Mouse (Mus musculus): ENCODE results near the gene Sh3bp5l. TPM values are rescaled to one million over a fixed set of nuclear protein-coding genes. Genes with fewer than 3 reads are reported as not detected.

Sh3bp5l gene
- polyA plus RNA-seq (2015; fragmentation: Nextera tagmentation; extraction: Ambion mirVana): 53.4 and 55.8 TPM in 2 replicates

- H3K4me2 ChIP-seq: peak within 1 kb of the TSS; percentile 93
- H3K4me3 ChIP-seq: peak within 1 kb of the TSS; percentile 66
These were observed at the start of gene Sh3bp5l, which contains the start of gene Zfp672 for GRCm38 (mm10) chr11:58330276-58331148. Gene Sh3bp5l, plus strand, starts transcription at chr11:58330724. Gene Zfp672, minus strand, starts transcription at chr11:58330339.

GRCm38 (mm10) chr11:58281970-58282496 is 48.5 kb upstream of the Sh3bp5l start:
- WGBS: 85% methylated on average over 13 of the region's 13 CpGs
- H3K27ac ChIP-seq: no peak overlapping the region
- H3K4me2 ChIP-seq: no peak overlapping the region
- H3K36me3 ChIP-seq (replicated peaks): no peaks in the 10 kb centered on the region
- H3K9ac ChIP-seq: no peak overlapping the region
- no peaks in the 10 kb centered on the region for H3K4me1 ChIP-seq
- H3K9me3 ChIP-seq: no peaks in the 10 kb centered on the region
- ATAC-seq (replicated peaks): no peak
- no peak overlapping the region for H3K4me3 ChIP-seq
- H3K27me3 ChIP-seq (replicated peaks): no peaks in the 10 kb centered on the region

More at GRCm38 (mm10) chr11:58330276-58331148, at the start of gene Sh3bp5l, which contains the start of gene Zfp672:
- ATAC-seq (replicated peaks): peak; percentile 96
- Histone ChIP-seq H3K9me3 (no peaks in the 10 kb centered on the region), H3K36me3 (replicated peaks) (peaks cover 4% of the 10 kb centered on the region; the same call in 1 of the 2 replicates), H3K4me1 (peaks cover 42% of the 10 kb centered on the region), H3K9ac (peak within 1 kb of the TSS; percentile 88), H3K27ac (peak within 1 kb of the TSS; percentile 78), H3K27me3 (replicated peaks) (no peaks in the 10 kb centered on the region)
- under 1% methylated on average over 52 of the region's 52 CpGs for WGBS

GRCm38 (mm10) chr11:58282518-58282917 is 48.0 kb upstream of the Sh3bp5l start:
- ATAC-seq (replicated peaks): no peak
- Histone ChIP-seq H3K9me3 (no peaks in the 10 kb centered on the region), H3K4me2 (no peak overlapping the region), H3K9ac (no peak overlapping the region), H3K27me3 (replicated peaks) (no peaks in the 10 kb centered on the region), H3K4me3 (no peak overlapping the region), H3K36me3 (replicated peaks) (no peaks in the 10 kb centered on the region), H3K4me1 (no peaks in the 10 kb centered on the region), H3K27ac (no peak overlapping the region)
- WGBS: 93% methylated on average over 5 of the region's 5 CpGs

- Histone ChIP-seq H3K4me2 (no peak overlapping the region), H3K27ac (no peak overlapping the region), H3K4me3 (no peak overlapping the region), H3K9ac (no peak overlapping the region), H3K36me3 (replicated peaks) (no peaks in the 10 kb centered on the region), H3K4me1 (no peaks in the 10 kb centered on the region), H3K9me3 (no peaks in the 10 kb centered on the region), H3K27me3 (replicated peaks) (no peaks in the 10 kb centered on the region)
- no peak for ATAC-seq (replicated peaks)
- 78% methylated on average over 9 of the region's 9 CpGs for WGBS
These were observed 40.4 kb upstream of the Sh3bp5l start for GRCm38 (mm10) chr11:58289992-58290682.

- no peak overlapping the region for H3K4me3 ChIP-seq
- ATAC-seq (replicated peaks): no peak
- H3K9me3 ChIP-seq: no peaks in the 10 kb centered on the region
- no peak overlapping the region for H3K9ac ChIP-seq
- H3K27me3 ChIP-seq (replicated peaks): no peaks in the 10 kb centered on the region
- H3K4me2 ChIP-seq: no peak overlapping the region
- no peaks in the 10 kb centered on the region for H3K4me1 ChIP-seq
- 86% methylated on average over 4 of the region's 4 CpGs for WGBS
- no peaks in the 10 kb centered on the region for H3K36me3 ChIP-seq (replicated peaks)
- H3K27ac ChIP-seq: no peak overlapping the region
These were observed 39.7 kb upstream of the Sh3bp5l start for GRCm38 (mm10) chr11:58290812-58291211.

- Histone ChIP-seq H3K9ac (no peak overlapping the region), H3K27me3 (replicated peaks) (no peaks in the 10 kb centered on the region), H3K27ac (no peak overlapping the region), H3K4me1 (no peaks in the 10 kb centered on the region), H3K9me3 (no peaks in the 10 kb centered on the region), H3K4me3 (no peak overlapping the region), H3K4me2 (no peak overlapping the region), H3K36me3 (replicated peaks) (no peaks in the 10 kb centered on the region)
- ATAC-seq (replicated peaks): no peak
- WGBS: 58% methylated on average over 4 of the region's 4 CpGs
These were observed 37.7 kb upstream of the Sh3bp5l start for GRCm38 (mm10) chr11:58292791-58293190.

- no peaks in the 10 kb centered on the region for H3K36me3 ChIP-seq (replicated peaks)
- no peak overlapping the region for H3K4me2 ChIP-seq
- WGBS: 17% methylated on average over 6 of the region's 6 CpGs
- H3K27ac ChIP-seq: no peak overlapping the region
- no peak overlapping the region for H3K9ac ChIP-seq
- no peaks in the 10 kb centered on the region for H3K27me3 ChIP-seq (replicated peaks)
- ATAC-seq (replicated peaks): no peak
- no peaks in the 10 kb centered on the region for H3K4me1 ChIP-seq
- no peak overlapping the region for H3K4me3 ChIP-seq
- H3K9me3 ChIP-seq: no peaks in the 10 kb centered on the region
These were observed 33.1 kb upstream of the Sh3bp5l start for GRCm38 (mm10) chr11:58297396-58297795.

GRCm38 (mm10) chr11:58301057-58301456 is 29.5 kb upstream of the Sh3bp5l start:
- peak; percentile 34 for ATAC-seq (replicated peaks)

GRCm38 (mm10) chr11:58301837-58302754 is 28.4 kb upstream of the Sh3bp5l start:
- peak; percentile 93 for ATAC-seq (replicated peaks)
- H3K27ac ChIP-seq: peak overlapping the region; percentile 86
- H3K9me3 ChIP-seq: no peaks in the 10 kb centered on the region
- H3K4me3 ChIP-seq: peak overlapping the region; percentile 77
- H3K4me2 ChIP-seq: peak overlapping the region; percentile 78
- H3K9ac ChIP-seq: peak overlapping the region; percentile 46
- peaks cover 14% of the 10 kb centered on the region for H3K4me1 ChIP-seq
- no peaks in the 10 kb centered on the region for H3K27me3 ChIP-seq (replicated peaks)
- WGBS: under 1% methylated on average over 36 of the region's 36 CpGs
- no peaks in the 10 kb centered on the region for H3K36me3 ChIP-seq (replicated peaks)

More at GRCm38 (mm10) chr11:58301057-58301456, 29.5 kb upstream of the Sh3bp5l start:
- H3K4me2 ChIP-seq: peak overlapping the region; percentile 78
- peak overlapping the region; percentile 84 for H3K27ac ChIP-seq
- H3K9ac ChIP-seq: peak overlapping the region; percentile 40
- H3K27me3 ChIP-seq (replicated peaks): no peaks in the 10 kb centered on the region
- no peaks in the 10 kb centered on the region for H3K9me3 ChIP-seq
- H3K36me3 ChIP-seq (replicated peaks): no peaks in the 10 kb centered on the region
- 13% methylated on average over 13 of the region's 13 CpGs for WGBS
- peak overlapping the region; percentile 77 for H3K4me3 ChIP-seq
- peaks cover 7% of the 10 kb centered on the region for H3K4me1 ChIP-seq

GRCm38 (mm10) chr11:58302774-58303445 is 27.6 kb upstream of the Sh3bp5l start:
- H3K9me3 ChIP-seq: no peaks in the 10 kb centered on the region
- H3K9ac ChIP-seq: peak overlapping the region; percentile 46
- H3K27me3 ChIP-seq (replicated peaks): no peaks in the 10 kb centered on the region
- peak overlapping the region; percentile 78 for H3K4me2 ChIP-seq
- peak; percentile 37 for ATAC-seq (replicated peaks)
- peak overlapping the region; percentile 86 for H3K27ac ChIP-seq
- peak overlapping the region; percentile 77 for H3K4me3 ChIP-seq
- H3K4me1 ChIP-seq: peaks cover 22% of the 10 kb centered on the region
- under 1% methylated on average over 26 of the region's 26 CpGs for WGBS
- no peaks in the 10 kb centered on the region for H3K36me3 ChIP-seq (replicated peaks)

GRCm38 (mm10) chr11:58303594-58303993 is 26.9 kb upstream of the Sh3bp5l start:
- H3K27ac ChIP-seq: no peak overlapping the region
- H3K4me1 ChIP-seq: peaks cover 25% of the 10 kb centered on the region
- H3K4me3 ChIP-seq: peak overlapping the region; percentile 23
- H3K9me3 ChIP-seq: no peaks in the 10 kb centered on the region
- peak overlapping the region; percentile 78 for H3K4me2 ChIP-seq
- H3K36me3 ChIP-seq (replicated peaks): no peaks in the 10 kb centered on the region
- 9% methylated on average over 7 of the region's 7 CpGs for WGBS
- no peak overlapping the region; the same call in 1 of the 2 replicates for H3K9ac ChIP-seq
- ATAC-seq (replicated peaks): no peak
- H3K27me3 ChIP-seq (replicated peaks): 0 out of 2 replicates have a peak, but pooled peaks cover under 1% of the 10 kb centered on the region
